Comparison of ENCODE assay signal across 9 mouse cellular contexts in the genomic region with DNA sequence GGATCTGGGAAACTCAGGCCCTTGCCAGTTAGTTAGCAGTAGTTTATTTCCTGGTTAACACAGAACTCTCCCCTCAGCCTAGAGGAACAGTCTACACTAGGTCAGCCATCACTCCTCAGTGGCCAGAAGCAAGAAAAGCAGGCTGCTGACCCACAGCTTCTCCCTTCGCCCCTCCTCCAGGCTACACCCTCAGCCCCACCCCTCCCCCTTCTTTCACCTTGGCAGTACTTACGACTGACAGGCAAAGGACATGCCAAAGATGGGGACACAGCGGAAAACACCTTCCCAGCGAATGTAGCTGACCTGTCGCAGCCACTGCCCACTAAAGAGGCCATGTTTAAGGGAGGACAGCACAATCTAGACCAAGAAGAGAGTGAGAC. TPM values are rescaled to one million over a fixed set of nuclear protein-coding genes. Genes with fewer than 3 reads are reported as not detected.
A peak's percentile ranks its signal among the peaks of the same experiment; 100 is the strongest.
DNase-seq lines count a peak whose midpoint lies in the region; ATAC-seq and TF ChIP-seq lines count a peak whose summit lies in the region.
"Had no signal": no experiment of that assay in that cellular context is flagged by ENCODE, and none has a peak within 500 bp of the region (broad histone marks: within the 10 kb centered on the region; RNA-seq: fewer than 3 reads in every experiment).

No protein-coding gene starts in this region.

- H3K36me3 ChIP-seq in forebrain, embryonic 16.5 days (ENCODE audit: control insufficient read depth, insufficient read depth), result no peaks in the 10 kb centered on the region
- H3K36me3 ChIP-seq in forebrain, embryonic 14.5 days (ENCODE audit: control insufficient read depth, insufficient read depth, low read length), result peaks cover 36% of the 10 kb centered on the region
- no peaks in the 10 kb centered on the region for H3K36me3 ChIP-seq in stomach, embryonic 15.5 days

- H3K27ac ChIP-seq in forebrain, embryonic 16.5 days (ENCODE audit: low read length), result no peak overlapping the region
- H3K27ac ChIP-seq in forebrain, embryonic 14.5 days (ENCODE audit: low read depth, low read length), result no peak overlapping the region
- H3K27ac ChIP-seq in layer of hippocampus, adult 2 months, result peak overlapping the region; percentile 61; the same call in 1 of the 2 replicates
- peak overlapping the region; percentile 76 for H3K27ac ChIP-seq in stomach, embryonic 15.5 days

- WGBS in forebrain, embryonic 16.5 days, result 57% methylated on average over 5 of the region's 5 CpGs
- WGBS in forebrain, embryonic 14.5 days, result 49% methylated on average over 5 of the region's 5 CpGs
- 40% methylated on average over 5 of the region's 5 CpGs for WGBS in stomach, embryonic 15.5 days

- no peak for DNase-seq in forebrain, embryonic 14.5 days (ENCODE audit: low spot score)
- no peak for DNase-seq in layer of hippocampus, adult 2 months (ENCODE audit: low spot score in 2 of 2)
- no peak for DNase-seq in layer of hippocampus, adult 9-10 months (ENCODE audit: low spot score)
- peak; percentile 53 to 66 for DNase-seq in kidney, postnatal 25 days
- DNase-seq in urinary bladder, postnatal 36 days (ENCODE audit: low spot score in 2 of 2), result no peak
- DNase-seq in thymus, postnatal 36 days, result no peak

- H3K4me2 ChIP-seq in forebrain, embryonic 16.5 days (ENCODE audit: low read length), result no peak overlapping the region
- no peak overlapping the region for H3K4me2 ChIP-seq in forebrain, embryonic 14.5 days (ENCODE audit: low read length)
- peak overlapping the region; percentile 19; the same call in 1 of the 2 replicates for H3K4me2 ChIP-seq in stomach, embryonic 15.5 days
- H3K4me2 ChIP-seq: limb, embryonic 12.5 days had no signal

- no peak overlapping the region for H3K9ac ChIP-seq in forebrain, embryonic 16.5 days (replicated peaks; ENCODE audit: low read depth, low read length)
- H3K9ac ChIP-seq in forebrain, embryonic 14.5 days (ENCODE audit: low read length), result no peak overlapping the region
- no peak overlapping the region for H3K9ac ChIP-seq in stomach, embryonic 15.5 days

- ATAC-seq in forebrain, embryonic 16.5 days, result peak; percentile 33; the same call in 1 of the 2 replicates
- ATAC-seq in forebrain, embryonic 14.5 days, result no peak
- ATAC-seq in stomach, embryonic 15.5 days (ENCODE audit: insufficient read depth, low FRiP score, low read depth), result peak; percentile 31; the same call in 1 of the 2 replicates

- H3K27me3 ChIP-seq in forebrain, embryonic 16.5 days (replicated peaks; ENCODE audit: control insufficient read depth, insufficient read depth, low read length), result no peaks in the 10 kb centered on the region
- H3K27me3 ChIP-seq in forebrain, embryonic 14.5 days (replicated peaks; ENCODE audit: control insufficient read depth, insufficient read depth, low read length), result no peaks in the 10 kb centered on the region
- H3K27me3 ChIP-seq in stomach, embryonic 15.5 days (replicated peaks), result no peaks in the 10 kb centered on the region
- H3K27me3 ChIP-seq: limb, embryonic 12.5 days had no signal

- no peak overlapping the region for H3K4me3 ChIP-seq in forebrain, embryonic 16.5 days (replicated peaks; ENCODE audit: low read length)
- H3K4me3 ChIP-seq in forebrain, embryonic 14.5 days (ENCODE audit: low read depth, low read length), result no peak overlapping the region
- 0 out of 2 replicates have a peak overlapping the region, but pooled peaks have one; percentile 4 for H3K4me3 ChIP-seq in layer of hippocampus, adult 2 months
- H3K4me3 ChIP-seq in stomach, embryonic 15.5 days (replicated peaks), result no peak overlapping the region
- H3K4me3 ChIP-seq: limb, embryonic 12.5 days had no signal

- no peak for TF ChIP-seq CTCF in layer of hippocampus, adult 2 months (conservative IDR thresholded peaks at IDR 0.05)

- no peaks in the 10 kb centered on the region for H3K9me3 ChIP-seq in forebrain, embryonic 16.5 days (ENCODE audit: control insufficient read depth, low read length)
- no peaks in the 10 kb centered on the region for H3K9me3 ChIP-seq in forebrain, embryonic 14.5 days (replicated peaks; ENCODE audit: control insufficient read depth, low read length)
- no peaks in the 10 kb centered on the region for H3K9me3 ChIP-seq in stomach, embryonic 15.5 days
- H3K9me3 ChIP-seq: limb, embryonic 12.5 days had no signal

- H3K4me1 ChIP-seq in forebrain, embryonic 16.5 days (replicated peaks; ENCODE audit: control insufficient read depth, insufficient read depth, low read length), result peaks cover 8% of the 10 kb centered on the region
- H3K4me1 ChIP-seq in forebrain, embryonic 14.5 days (ENCODE audit: control insufficient read depth, insufficient read depth, low read length), result no peaks in the 10 kb centered on the region
- peaks cover 34% of the 10 kb centered on the region for H3K4me1 ChIP-seq in stomach, embryonic 15.5 days

RNA-seq across cellular contexts. Expression of a gene that starts 13.5 kb away (rescaled TPM):
- polyA plus RNA-seq in forebrain, embryonic 16.5 days (2015; fragmentation: Nextera tagmentation; extraction: Ambion mirVana), result 106 and 110 TPM in 2 replicates
- polyA plus RNA-seq in forebrain, embryonic 14.5 days (2014; fragmentation: Nextera tagmentation; extraction: Ambion mirVana), result 53.6 and 72.5 TPM in 2 replicates
- 10 to 100 TPM; 86.1 to 86.5 TPM for total RNA-seq in layer of hippocampus, adult 2 months (2021)
- 87.2 and 93.5 TPM in 2 replicates for polyA plus RNA-seq in stomach, embryonic 15.5 days (2015; fragmentation: Nextera tagmentation; extraction: Ambion mirVana)

RNA-seq across cellular contexts. Expression of a gene that starts 38.9 kb away (rescaled TPM):
- polyA plus RNA-seq in forebrain, embryonic 16.5 days (2015; fragmentation: Nextera tagmentation; extraction: Ambion mirVana), result 49.4 and 53.3 TPM in 2 replicates
- polyA plus RNA-seq in forebrain, embryonic 14.5 days (2014; fragmentation: Nextera tagmentation; extraction: Ambion mirVana), result 59.8 and 84.8 TPM in 2 replicates
- total RNA-seq in layer of hippocampus, adult 2 months (2021), result 10 to 100 TPM; 35.2 to 46.9 TPM
- 81.5 and 83.1 TPM in 2 replicates for polyA plus RNA-seq in stomach, embryonic 15.5 days (2015; fragmentation: Nextera tagmentation; extraction: Ambion mirVana)

RNA-seq across cellular contexts. Expression of a gene that starts 39.1 kb away (rescaled TPM):
- 16.6 and 21.7 TPM in 2 replicates for polyA plus RNA-seq in forebrain, embryonic 16.5 days (2015; fragmentation: Nextera tagmentation; extraction: Ambion mirVana)
- polyA plus RNA-seq in forebrain, embryonic 14.5 days (2014; fragmentation: Nextera tagmentation; extraction: Ambion mirVana), result 12.4 and 14.6 TPM in 2 replicates
- total RNA-seq in layer of hippocampus, adult 2 months (2021), result 10 to 100 TPM; 16.3 to 17.1 TPM
- 17.7 and 19.0 TPM in 2 replicates for polyA plus RNA-seq in stomach, embryonic 15.5 days (2015; fragmentation: Nextera tagmentation; extraction: Ambion mirVana)

RNA-seq across cellular contexts. Expression of a gene that starts 51.0 kb away (rescaled TPM):
- polyA plus RNA-seq in forebrain, embryonic 16.5 days (2015; fragmentation: Nextera tagmentation; extraction: Ambion mirVana), result 32.9 and 33.8 TPM in 2 replicates
- polyA plus RNA-seq in forebrain, embryonic 14.5 days (2014; fragmentation: Nextera tagmentation; extraction: Ambion mirVana), result 21.7 and 27.2 TPM in 2 replicates
- total RNA-seq in layer of hippocampus, adult 2 months (2021), result 10 to 100 TPM; 35.6 to 37.0 TPM
- 21.6 and 25.1 TPM in 2 replicates for polyA plus RNA-seq in stomach, embryonic 15.5 days (2015; fragmentation: Nextera tagmentation; extraction: Ambion mirVana)

Comparison
In these comparisons a context has a peak if more than half of its experiments do, and no peak if none do; other contexts are left out.
1. H3K27ac ChIP-seq: peak in layer of hippocampus, adult 2 months (single experiment) and stomach, embryonic 15.5 days (single experiment); none in forebrain, embryonic 16.5 days (single experiment) and forebrain, embryonic 14.5 days (single experiment).
2. DNase-seq: peak in kidney, postnatal 25 days (2 of 2); none in forebrain, embryonic 14.5 days (single experiment), layer of hippocampus, adult 2 months (0 of 2), layer of hippocampus, adult 9-10 months (single experiment), urinary bladder, postnatal 36 days (0 of 2) and thymus, postnatal 36 days (0 of 2).